Mouse (Mus musculus): Measurements from ENCODE around the gene Zfp385b.

The Zfp385b gene

DNA sequence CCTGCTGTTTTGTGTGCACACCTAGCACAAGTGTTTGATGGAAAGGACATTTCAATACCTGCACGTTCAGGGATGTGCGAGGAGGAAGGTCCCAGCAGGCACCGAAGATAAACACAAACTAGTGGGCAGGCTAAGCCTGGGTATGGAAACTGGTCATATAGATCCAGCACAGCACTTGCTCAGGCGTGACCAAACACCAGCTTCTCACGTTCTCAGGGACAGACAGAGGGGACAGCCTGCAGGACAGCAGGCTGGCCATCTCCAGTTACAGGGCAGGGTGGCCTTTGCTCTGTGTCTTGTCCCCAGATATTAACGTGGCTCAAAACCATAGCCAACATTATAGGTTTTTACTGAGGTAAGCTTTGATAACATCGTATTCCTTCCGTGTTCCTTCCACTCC is 128.3 kb downstream of the Zfp385b start:
- no peak for DNase-seq

DNA sequence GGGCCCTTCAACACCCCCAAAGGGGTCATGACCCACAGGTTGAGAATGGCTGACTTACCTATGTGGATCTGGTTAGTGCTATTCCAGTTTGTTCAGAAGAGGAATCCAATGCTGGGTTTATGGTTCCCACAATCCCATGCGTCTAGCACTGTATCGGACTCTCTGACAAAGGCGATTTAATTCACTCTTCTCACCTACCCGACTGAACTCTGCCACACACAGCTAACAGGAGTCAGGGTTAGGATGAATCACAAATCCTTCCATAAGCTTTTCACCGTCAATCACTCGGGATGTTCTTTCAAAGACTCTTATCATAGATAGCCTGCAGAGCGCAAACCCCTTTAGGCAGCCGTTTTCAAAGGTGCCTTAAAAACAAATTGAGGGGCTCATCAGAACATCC is 129.1 kb downstream of the Zfp385b start:
- no peak for DNase-seq

DNA sequence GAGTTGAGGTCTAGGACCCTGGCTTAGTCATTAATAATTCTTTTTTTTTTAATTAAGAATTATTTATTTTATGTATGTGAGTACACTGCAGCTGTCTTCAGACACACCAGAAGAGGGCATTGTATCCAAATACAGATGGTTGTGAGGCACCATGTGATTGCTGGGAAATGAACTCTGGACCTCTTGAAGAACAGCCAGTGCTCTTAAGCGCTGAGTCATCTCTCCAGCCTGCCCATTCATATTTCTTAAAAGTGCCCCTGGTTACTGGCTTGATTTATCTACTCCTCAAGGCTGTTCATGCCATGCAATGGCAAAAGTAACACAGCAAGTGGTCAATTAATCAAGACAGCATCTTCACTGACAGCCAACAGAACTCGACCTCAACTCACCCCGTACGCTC is 130.8 kb downstream of the Zfp385b start:
- no peak for DNase-seq

DNA sequence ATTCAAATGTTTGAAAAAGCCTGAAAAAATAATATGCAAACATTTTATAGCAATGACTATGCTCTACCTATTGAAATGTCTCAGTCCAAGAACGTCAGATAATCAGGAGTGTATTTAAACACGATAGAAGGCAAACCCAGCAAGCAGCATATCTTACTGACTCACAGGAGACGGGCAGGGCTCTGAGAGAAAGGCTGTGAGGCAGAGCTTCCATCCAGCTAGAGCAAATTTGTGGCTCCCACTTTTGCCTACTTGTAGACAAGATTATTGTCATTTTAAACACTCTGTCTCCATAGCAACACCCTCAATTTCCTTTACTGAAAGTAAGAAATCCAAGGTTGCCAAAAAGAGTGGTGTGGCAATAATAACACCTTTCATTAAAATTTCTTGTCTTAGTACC is 135.4 kb downstream of the Zfp385b start:
- no peak for DNase-seq

DNA sequence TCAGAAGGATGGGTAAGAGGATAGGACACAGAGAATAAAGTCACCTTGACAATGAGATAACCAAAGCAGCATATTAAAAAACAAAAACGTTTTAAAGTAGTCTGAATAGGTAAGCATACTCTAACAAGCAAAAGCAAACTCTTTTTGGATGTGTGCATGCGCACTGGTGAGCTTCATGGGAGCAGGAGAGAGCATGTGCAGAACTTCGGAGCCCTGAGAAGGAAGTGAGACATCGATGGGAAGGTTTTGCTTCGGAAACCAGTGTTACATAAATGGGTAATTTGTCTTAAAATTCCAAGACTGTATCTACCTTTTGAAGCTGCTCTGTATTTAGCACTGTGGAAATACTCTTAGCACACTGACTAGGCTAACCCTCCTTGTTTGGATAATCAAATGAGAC is 137.2 kb downstream of the Zfp385b start:
- no peak for DNase-seq

DNA sequence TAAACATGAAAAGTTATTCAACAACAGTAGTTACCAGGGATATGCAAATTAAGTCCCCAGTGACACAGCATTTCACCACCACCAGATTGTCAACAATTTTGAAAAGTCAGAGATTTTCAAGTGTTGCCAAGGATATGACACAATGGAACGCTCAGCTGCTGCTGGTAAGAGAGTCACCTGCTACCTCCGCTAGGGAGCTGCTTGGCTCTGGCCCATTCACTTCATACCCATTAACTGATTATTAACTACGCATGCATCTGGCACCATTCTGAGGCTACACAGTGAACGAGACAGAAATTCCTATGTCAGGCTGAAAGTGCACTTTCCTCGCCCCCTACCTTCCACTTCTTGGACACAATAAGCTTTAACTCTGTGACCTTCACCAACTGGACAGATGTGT is 137.7 kb downstream of the Zfp385b start:
- DNase-seq, result peak; percentile 20 to 38

DNA sequence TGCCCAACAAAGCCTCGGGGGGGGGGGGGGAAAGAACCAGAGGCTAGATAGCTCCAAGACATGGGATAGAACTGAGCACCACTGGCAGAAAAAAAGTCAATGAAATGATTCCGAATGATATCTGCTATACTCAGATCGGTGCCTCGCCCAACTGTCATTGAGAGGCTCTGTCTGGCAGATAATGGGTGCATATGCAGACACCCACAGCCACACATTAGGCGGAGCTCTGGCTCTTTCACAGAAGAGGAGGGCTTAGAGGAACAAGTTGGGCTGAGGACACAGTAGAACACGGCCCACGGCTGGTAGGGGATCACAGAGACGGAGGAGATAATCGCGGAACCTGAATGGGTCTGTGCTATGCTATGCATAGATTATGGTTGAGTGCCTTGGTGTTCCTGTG is 145.7 kb downstream of the Zfp385b start:
- no peak for DNase-seq

DNA sequence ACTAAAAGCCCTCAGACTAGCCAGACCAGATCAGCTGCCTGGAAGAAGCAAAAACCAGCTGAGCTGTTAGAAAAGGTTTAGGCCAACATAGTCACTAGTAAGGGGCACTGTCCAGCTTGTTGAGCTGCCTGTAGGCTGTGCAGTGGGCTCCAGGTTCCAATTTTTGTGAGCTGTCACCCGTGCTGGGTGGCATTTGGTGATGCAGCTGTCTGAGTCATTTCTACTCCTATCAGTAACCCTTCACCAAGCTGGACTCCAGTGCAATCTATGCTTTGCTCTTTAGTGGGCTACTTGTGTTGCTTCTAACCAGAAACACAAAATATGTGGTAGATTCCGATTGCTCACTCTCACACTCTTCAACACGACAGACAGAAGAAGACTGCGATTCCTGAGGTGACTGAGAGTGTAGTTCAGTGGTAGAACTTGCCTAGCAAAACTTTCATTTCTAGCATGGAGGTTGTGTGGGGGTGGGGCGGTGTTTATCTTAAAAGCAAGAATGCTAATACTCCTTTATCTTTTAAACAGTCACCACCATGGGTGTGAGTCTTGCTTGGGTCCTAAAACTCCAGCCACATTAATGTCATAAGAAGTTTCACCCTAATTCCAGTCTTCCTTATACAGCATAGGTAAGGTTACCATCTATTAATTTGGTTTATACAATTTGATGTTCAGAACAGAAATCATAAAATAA is 147.1 kb downstream of the Zfp385b start:
- DNase-seq, result no peak

DNA sequence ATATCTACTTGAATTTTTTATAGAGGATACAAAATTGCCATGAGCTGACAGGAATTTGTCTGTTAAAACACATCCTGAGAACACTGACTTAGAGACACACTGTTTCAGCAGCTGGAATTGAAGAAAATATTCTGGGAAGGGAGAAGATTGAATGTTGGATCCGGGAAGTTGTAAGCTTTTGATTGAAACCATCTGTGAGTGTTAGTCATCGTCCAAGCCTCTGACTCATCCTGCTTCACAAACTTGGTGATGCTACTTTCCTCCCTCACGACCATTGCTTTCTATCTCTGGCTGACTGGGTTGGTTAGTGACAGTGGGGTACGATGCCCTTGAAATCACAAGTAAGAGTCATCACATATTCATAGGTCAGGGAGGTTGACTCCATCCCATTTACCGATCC is 157.3 kb downstream of the Zfp385b start:
- no peak for DNase-seq

DNA sequence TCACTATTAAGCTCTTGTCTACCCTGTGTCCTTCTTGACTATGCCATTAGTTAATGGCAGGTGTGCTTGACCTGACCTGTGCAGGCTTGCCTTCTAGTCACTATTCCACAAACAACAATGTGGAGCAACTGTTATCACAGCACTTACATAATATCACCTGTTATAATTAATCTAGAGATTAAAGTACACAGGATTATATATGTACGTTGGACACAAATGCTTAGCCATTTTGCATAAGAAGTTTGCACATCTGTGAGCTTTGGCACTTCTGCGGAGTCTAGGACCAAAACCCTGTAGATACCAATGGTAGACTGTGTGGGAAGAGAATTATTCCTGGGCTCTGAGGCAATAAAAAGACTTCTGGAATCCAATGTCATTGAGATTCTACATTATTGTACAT is 165.8 kb downstream of the Zfp385b start:
- no peak for DNase-seq

DNA sequence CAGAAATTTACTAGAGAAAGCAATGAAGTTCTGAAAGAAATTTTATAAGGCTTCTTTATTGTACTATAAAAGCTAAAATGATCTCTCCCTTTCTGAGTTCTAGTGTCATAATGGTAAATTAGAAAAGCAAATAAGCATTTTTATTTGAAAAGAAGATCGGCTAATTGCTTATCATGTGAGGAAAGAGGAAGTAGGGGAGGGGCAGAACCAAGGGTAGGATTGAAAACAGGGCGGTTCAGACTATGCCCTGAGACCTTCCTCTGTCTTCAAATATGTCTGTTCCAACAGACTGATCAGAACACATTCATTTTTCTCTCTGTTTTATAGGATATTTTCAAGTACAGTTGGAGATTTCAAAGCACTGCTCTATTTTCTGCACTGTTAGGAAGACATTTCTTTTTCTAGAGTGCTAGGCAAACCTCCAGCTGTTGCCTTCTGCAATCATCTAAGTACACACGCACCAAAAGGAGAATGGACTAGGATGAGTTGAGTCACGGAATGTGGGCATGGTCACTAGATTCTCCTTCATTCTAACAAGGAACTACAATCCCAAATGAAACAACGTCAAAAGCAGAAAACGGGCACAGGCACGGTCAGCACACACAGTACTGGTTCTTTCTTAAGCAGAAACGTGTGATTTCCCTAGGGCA is 177.8 kb downstream of the Zfp385b start:
- DNase-seq, result no peak

DNA sequence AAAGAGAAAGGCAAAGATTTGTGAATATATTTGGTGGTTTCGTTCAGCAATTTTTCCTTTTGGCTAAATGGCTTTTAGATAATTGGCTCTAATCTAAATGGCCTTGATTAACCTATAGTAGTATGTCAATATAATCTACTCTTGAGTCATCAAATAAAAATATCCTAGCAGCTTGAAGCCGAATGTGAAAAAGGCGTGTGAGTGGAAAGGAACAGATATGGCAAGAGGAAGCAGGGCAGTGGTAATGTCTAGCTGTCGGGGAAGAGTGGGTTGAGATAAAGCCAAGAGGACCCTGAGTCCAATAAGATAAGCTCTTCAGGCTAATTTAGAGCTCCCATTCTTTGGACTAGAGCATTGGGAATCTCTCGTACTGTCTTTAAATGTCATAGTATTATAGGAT is 179.4 kb downstream of the Zfp385b start:
- no peak for DNase-seq

DNA sequence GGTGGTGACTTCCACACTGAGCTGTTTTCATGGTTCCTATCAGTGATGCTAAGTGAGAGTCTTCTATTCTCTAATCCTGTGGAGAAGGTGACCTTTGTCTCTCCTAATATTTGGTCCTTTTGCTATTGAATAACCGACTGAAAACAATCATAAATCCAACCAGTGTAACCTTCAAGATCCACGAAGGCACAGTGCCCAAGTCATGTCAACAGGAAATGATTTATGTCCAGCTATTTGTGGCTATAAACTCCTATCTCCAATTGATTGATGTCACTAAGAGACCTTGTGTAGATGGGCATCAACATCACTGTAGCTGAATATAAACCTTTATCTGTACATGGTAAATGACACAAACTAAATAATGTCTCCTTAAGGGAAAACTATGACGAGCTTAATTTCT is 187.8 kb downstream of the Zfp385b start:
- DNase-seq, result no peak

DNA sequence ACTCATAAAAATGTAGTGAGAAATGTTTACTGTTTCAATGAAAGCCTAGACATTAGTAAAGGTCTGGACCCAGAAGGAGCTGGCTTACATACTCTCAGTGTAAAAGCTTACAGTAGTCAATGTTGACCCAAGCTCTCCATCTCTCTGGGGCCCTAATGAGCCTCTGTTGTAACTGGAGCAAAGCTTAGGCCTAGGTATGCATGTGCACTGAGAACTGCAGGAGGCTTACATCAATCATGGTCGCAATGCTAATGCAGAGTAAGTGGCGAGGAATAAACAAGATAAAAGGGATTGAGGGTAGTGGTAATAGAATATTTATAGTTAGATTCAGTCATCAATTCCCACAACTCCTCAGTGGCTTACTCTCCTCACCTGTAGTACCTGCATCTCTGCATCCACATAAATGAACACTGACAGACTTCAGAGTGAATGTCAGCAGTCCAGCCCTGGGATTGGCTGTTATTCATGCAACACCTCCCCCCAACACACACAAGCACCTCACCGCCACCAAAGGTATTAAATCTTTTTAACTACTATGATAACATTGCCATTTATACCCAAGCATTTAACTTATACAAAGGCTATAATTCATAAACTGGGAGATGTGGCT is 191.7 kb downstream of the Zfp385b start:
- DNase-seq, result no peak

DNA sequence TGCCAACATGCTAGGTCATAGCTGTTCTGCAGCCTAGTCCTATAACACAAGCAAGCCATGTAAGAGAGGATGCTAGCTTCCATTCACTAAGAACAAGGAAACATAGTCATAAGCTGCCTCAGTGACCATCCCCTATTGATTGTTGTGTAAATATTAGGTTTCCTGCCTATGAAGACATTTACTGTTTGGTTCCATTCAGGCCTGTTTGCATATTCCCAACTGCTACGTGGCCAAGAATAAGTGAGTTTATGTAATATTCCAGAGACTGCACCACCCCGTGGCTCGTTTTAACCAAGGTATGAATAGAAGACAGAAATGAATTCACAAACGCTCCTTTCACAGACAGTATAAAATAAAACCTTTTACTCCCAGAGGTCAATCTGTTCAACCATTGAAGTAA is 200.8 kb downstream of the Zfp385b start:
- DNase-seq, result no peak

DNA sequence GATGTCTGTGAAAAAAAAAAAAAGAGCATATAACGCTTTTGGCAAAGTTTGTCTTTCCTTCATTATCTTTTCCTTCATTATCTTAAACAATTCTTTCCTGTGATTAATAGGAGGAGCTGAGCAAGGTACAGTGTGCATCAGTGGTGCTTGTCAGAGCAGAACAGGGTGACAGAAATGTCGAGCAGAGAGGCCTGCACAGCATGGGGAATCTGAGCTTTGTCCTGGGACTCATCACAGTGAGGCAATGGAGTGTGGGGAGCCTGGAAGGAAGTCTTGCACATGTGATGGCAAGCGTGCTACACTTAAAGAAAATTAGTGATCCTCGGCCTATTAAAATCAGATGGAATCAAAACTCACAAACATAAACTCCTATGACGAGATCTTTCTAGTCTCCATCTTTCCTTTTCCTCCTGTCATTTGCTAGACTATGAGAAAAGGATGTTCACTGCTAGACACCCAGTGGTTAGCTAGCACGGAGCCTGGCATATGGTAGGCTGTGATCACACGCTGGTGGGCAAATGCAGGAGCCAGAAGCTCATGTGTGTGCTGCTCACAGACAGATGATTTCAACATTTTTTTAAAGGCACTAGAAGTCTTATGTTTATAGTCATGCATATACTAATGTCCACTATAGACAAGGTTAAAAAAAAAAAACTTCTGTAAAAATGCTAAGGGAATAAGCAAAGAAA is 209.0 kb downstream of the Zfp385b start:
- no peak for DNase-seq

DNA sequence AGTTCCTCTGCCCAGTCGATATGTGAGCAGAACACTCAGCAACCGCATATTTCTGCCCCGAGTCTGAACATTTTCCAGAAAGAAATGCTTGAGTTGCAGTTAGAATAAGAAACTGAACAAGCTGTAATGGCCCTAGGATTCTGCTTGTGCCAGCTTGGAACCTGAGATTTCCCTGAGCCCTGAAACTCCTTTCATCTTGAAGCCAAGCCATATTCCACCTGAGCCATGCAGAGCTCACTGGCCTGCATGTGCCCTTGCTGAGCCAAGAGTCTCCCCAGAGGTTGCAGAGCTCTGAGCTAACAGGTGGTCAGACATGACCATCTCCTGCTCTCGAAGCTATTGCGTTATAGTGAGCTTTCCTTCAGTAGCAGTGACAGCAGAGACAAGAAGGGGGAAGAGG is 210.0 kb downstream of the Zfp385b start:
- DNase-seq, result peak; percentile 29 to 42

DNA sequence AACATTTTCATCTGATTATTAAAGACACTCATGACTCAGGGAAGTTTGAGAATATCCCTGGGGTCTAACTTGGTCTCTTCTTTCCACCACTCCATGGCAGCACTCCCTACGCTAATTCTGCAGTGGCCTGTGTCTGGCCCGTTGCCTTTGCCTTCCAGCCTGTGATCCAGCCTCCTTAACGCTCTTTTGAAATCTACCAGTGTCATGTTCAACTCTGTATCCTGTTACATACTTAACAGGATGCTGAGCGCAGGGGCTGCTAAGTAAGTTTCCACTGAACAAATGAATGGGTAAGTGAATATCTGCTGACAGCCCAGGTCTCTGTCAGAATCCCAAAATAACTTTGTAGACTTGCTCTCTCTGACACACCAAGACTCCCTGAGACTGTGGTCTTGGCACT is 210.8 kb downstream of the Zfp385b start:
- no peak for DNase-seq

DNA sequence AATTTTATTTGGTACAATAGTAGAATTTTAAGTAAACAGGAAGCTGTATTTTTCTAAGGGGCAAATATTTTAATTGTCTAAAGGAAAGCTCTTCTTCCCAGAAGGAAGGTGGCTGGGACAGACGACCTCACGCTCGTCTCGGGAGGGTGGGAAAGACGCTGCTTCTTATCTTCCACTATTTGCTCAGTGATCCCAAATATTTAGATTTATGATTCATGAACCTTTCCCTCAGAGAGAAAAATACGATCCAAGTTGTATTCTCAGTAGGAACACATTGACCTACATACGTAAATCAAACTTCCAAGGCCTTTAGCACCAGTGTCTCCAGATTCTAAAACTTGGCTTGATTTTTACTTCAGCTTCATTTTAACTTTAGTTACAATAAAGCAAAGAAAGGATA is 226.0 kb downstream of the Zfp385b start:
- no peak for DNase-seq

DNA sequence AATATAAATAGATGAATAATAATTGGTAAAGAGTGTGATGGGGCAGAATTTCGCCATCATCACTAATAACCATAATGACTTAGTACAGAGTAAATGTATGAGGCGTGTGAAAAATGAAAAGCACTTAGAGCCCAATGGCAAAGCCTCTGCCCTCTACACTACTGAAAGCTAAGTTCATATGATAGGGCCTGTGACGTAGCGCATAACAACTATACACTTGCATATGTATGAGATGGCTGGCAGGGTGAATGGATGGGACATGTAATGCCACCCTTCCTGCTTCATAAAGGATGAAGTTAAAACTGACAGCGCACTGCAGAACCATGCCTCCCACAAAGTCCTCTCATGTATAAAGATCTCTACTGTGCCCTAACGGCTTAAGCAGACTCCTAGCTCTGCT is 226.9 kb downstream of the Zfp385b start:
- DNase-seq, result no peak

DNA sequence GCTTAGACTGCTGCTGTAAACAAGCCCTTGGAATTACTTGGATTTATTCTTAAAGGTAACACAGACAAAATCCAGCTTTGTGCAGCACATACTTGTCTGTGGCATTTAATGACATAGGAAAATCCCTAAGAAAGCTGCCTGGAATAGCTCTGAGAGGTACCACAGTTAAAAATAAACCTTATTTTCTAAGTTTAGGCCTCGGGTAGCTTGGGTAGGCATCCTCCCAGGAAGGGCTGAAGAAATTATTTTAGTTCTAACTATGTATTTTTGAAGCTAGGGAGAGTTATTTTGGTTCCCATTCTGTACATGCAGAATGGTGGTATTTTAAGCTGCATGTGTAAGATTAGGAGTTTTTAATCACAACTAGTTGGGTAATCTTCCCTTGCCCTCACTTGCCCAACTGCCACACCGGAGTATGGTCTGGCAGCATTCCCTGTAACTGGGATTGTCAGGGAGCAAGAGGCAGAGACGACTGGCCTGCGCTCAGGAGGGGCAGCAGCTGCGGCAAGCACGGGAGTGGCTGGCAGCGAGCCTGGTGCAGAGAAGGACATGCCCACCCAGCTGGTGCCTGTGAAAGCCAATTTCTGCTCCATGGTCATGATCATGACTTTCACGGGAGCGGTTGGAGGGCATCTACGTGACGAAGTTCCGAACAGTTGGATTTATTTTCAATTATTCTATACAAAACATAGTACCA is 230.1 kb downstream of the Zfp385b start:
- peak; percentile 96 to 98 for DNase-seq

DNA sequence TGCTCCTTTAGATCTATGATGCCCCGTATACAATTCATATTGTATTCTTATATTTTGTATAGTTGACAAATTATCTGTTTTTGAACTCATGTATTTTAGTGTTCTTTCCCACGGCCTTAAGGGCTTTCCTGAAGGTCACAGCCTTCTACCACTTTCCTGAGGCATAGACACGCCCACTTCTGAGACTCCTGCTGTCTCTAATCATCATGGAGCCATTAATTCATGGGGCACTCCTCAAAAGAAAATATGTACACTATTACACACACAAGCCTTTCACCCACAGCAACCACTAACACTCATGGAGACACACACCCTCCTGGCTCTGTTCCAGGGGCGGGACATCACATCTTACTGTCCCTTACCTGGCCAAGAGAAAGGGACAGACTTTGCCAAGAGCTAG is 232.1 kb downstream of the Zfp385b start:
- DNase-seq, result peak in 1 of 2 experiments; percentile 23
